Mouse (Mus musculus) retina, embryonic 14.5 days (tissue): ENCODE measurements around the gene Rfx2.

Experiments
- DNase-seq: peaks from one replicate; pipeline ENCODE4 v3.0.0-alpha.2; 2015; ENCODE audit warnings: low spot score

Gene Rfx2

DNA sequence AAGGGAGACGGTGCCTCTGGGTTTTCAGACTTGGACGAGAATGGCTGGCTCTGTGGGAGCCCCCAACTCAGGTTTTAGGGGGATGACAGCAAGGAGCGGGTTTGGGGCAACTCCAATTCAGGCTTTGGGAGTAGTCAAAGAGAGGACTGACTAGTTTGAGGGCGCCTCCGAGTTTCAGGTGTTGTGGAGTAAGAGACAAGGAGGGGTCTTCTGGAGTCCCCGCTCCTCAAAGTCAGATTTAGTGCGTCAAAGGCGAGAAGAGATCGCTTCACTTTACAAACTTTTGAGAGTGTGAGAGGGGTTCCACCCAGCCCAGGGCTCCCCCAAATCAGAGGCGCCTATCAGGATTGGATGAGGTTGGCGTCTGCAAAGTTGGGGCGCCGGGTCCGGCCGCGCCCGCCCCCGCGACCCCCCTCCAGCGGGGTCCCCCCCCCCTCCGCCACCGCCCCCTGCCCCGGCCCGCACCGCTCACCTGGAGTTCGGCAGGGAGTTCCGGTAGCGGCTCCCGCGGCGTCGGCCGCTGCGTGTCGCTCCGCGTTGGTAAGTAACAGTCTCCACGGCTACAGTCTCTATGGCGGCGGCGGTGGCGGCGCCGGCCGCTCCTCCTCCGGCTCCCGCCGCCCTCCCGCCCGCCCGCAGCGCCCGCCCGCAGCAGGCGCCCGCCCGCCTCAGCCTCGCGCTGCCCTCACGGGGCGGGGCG lies at the start of gene Rfx2:
Gene Rfx2 (minus strand): TSS at position 603 of the 700 bp plus-strand sequence.
- no peak for DNase-seq

DNA sequence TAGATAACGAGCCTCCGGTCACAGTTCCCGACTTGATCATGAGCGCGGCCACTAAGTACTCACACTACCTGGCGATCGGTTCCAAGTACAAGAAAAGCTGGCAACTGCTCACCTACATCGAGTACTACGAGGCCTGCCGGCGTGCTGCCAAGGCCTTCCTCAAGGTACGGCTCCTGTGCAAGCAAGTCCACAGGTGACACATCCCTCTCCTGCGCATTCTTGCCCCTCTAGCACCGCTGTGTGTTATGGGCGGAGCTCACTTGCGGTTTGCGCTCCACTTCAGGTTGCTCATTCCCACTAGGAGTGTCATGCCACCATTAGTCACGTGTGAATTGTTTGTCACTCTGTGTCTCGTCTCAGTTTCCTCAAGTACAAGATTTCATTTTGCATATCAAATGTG lies 46.6 kb upstream of the Rfx2 start:
- no peak for DNase-seq

DNA sequence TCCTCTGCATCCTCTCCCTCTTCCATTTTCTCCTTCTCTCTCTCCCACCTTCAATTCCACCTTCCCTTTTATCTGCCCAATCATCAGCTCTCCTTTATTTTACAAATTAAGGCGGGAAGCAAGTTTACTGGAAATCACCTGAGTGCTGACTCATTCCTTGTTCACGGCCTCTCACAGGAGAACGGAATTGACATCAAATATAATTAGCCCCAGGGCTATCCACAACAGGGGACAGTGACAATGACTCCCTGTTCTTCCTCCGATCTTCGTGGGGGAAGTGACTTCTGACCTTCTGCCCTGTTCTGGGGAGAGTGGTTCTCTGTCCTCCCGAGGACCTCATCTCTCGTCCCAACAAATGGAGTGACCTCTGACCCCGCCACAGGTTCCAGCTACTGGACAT lies 46.2 kb upstream of the Rfx2 start:
- DNase-seq, result no peak

DNA sequence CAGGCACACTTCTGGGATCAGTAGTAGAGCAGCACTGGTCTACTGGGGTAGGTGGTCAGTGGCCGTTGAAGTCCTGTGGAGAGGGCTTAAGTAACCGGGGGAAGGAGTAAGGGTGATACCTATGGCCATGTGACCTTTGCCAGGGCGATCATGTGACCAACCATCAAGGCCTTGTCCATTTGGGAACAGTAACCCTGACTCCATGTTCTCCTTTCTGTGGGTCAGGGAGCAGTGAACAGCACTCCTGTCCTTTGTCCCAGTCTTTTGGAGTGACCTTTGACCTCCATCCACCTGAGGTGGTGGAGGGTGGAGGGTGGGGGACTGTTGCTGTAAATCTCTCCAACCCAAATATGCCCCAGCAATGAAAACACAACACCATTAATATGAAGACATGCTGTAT lies 45.7 kb upstream of the Rfx2 start:
- no peak for DNase-seq

DNA sequence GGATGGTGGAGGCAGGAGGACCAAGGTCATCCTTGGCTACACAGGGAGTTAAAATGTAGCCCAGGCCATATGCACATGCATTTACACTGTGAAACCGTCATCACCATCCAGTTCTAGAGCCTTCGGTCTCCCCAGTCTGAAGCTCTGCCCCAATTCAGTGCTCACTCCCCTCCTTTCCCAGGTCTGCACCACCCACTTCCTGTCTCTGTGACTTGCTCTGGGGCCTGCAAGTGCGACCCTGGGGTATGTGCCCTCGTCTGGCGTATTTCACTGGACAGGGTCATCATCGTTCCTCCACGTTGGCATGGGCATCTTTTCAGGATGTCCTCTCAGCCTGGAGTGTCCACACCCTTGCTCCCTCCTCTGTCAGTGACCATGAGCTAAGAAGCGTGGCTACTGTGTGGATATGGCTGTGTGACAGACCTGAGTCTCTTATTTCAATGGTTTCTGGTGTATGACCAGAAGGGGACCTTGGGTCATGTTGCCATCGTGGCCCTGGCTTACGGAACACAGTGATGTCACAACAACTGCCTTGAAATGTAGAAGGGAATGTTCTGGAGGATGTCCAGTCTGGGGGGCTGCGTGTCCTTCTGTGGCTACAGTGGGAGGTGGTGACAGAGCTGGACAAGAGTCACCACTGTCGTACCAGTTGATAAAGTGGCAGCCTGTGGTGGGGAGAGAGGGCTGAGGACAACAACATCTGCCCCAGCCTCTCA lies 44.3 kb upstream of the Rfx2 start, which contains the start of gene 1700061G19Rik:
Gene 1700061G19Rik (plus strand): TSS at position 542 of the 716 bp plus-strand sequence.
- DNase-seq, result no peak

DNA sequence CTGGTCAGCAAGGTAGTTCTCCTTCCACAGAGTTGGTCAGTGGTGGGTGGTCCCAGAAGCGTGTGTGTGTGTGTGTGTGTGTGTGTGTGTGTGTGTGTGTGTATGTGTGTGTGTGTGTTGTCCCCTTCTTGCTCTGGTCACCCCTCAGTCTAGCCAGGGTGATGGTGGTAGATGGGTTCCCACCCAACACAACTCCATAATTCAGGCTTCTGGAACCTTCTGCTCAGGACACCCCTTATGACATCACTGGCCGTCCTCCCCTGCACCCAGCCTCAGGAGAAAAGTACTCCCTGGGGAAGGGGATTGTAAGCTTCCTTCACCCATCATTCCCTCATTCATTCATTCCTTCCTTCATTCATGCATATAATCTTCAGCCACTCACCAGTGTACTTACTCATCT lies 43.4 kb upstream of the Rfx2 start, which contains the start of gene Acsbg2:
Gene Acsbg2 (minus strand): TSS at position 211 of the 400 bp plus-strand sequence.
- no peak for DNase-seq

DNA sequence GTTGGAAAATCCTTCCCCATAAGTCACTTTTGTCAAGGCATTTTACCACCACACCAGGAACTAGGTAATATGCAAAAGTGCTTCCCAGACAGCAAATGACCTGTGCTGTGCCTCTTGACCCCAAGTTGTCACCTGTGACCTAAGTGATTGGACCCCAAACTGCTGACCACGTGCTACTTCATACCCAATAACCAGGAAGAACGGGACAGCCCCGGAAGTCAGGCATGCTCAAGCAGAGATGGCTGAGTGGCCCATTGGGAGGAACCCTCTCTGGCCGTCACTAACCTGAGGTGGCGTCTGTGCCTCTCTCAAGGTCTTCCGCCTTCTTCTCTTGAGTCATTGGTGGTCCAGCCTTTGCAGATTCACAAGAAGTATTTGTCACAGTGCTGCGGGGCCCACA lies 41.7 kb upstream of the Rfx2 start:
- DNase-seq, result no peak

DNA sequence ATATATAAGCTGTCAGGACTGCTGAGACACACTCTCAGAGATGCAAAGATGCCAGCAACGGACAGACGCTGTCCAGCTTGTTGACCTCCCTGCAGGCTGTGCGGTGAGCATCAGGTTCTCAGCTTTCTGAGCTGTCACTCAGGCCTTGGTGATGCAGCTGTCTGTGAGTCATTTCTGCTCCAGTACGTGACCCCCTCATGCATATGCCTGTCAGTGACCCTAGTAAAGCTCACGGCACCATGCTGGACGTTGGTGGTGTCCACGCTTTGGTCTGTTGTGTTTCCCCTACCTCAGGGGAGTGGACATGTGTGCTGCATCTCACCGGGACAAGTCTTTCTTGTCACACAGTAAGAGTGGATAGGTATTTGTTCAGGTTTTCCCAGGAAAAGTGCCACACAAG lies 41.0 kb upstream of the Rfx2 start:
- no peak for DNase-seq

DNA sequence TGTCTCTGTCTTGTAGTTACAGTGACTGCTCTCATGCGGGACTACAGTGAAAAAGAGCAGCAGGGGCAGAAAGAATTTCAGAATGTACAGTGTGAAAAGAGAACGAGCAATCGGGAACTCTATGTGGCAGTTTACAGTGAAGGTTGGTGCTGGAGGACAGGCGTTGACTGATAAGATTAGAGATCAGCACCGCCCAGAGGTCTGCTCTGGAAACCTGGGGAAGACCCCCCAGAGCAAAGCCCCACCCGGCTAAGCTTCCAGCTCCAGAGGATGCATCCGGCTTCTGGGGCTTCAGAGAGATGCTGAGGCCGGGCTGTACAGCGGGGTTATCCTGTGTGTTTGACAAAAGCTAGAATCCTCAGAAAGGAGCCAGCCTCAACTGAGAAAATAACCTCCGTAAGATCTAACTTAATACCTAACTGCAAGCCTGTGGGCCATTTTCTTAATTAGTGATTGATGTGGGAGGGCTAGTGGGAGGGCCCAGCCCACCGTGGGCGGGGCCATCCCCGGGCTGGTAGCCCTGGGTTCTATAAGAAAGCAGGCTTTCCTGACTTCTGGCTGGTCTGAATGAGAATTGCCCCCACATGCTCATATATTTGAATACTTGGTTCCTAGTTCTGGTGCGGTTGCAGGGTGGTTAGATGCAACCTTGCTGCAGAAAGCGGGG lies 39.6 kb upstream of the Rfx2 start:
- no peak for DNase-seq

DNA sequence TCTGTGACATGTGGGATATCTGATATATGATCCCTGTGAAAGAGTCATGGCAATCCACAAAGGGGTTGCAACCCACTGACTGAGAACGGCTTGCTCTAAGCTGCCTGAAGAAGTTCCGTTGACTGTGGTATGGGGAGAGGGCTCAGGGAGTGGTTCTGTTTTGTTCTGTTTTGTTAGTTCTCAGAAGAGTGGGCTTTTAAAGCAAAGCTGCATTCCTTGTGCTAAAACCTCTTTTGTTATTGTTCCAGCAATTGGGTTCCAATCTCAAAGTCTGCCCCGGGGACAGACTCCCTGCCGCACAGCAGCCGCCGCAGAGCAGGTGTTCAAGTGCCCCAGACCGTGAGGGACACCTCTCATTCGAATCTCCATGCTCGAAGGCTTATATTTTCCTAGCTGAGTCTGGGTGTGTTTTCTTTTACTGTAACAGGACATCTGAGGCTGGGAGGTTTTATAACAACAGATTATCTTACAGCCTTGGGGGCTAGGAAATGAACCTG lies 38.7 kb upstream of the Rfx2 start:
- DNase-seq, result no peak

DNA sequence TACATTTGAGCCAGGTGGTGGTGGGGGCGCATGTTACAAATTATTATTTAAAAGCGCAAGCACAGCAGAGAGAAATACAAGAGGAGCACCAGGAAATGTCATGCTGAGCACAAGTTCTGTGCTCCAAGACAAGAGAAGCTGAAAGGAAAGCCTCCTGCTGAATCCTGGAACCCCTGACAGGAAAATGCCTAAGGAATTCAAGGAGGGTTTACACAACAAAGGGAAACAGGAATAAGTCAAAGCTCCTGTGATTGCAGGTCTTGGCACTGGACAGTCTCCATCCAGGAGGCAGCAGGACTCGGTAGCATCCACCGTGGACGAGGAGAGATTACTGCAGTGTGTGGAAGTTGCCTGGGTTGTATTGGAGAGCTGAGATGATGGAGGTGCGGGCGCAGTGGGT lies 35.3 kb upstream of the Rfx2 start:
- no peak for DNase-seq

DNA sequence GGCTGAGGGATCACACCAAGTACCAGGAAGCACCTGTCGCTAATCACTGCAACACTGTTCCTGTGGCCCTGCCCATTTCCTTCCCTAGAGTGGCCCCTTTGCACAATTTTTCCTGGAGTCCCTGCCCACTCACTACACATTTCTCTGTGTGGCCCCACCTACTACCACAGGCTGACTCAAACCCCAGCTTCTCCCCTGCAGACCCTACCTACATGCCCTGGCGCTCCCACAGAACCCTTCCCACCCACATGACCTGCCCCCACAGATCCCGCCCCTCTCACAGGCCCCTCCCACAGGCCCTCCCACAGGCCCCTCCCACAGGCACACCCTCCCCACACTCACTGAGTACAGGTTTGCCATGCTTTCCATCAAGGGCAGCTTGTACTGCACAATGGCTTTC lies 30.4 kb upstream of the Rfx2 start:
- no peak for DNase-seq

DNA sequence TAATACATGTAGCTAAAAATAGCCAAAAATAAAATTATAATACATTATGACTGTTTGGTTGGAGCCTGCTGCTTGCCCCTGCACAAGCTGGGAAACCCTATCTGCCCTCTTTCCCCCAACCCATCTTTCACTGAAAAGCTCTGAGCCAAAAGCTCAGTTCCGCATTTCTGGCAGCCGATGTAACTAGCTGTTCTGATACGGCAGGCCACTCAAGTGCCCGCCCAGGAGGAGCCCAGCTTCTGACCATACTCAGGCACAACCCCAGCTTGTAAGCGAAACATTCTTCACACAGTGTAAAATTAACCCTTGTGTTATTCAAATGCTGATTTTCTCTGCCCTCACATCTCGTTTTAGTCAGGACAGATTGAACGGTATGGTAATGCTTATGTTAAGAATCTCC lies 28.1 kb upstream of the Rfx2 start:
- no peak for DNase-seq

DNA sequence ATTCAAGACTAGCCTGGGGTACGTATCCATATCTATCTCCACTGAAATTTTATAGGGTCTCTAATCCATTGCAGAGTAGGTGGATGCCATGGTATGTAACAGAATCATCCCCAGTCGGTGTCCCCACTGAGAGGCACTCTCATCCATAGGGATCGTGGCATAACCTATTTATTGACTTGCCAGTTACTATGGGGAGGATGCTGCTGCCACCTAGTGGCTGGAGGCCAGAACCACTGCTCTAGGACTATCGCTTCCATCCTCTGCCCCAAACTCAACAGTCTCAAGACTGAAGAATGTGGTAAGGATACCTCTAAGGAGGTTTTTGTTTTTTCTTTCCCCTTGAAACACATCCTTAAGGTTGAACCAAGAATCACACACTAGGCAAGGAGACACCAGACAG lies 27.4 kb upstream of the Rfx2 start:
- peak; percentile 84 for DNase-seq

DNA sequence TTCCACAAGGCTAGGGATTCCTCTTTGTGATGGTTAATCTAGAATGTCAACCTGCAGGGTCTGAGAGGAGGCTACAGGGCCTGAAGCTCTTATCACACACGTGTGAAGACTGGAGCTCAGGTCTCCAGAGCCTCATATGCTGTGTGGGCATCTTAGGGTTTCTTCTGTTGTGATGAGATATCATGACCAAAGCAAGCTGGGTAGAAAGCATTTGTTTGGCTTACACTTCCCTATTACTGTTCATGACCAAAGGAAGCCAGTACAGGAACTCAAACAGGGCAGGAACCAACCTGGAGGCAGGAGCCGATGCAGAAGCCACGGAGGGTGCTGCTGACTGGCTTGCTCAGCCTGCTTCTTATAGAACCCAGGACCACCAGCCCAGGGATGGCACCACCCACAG lies 24.6 kb upstream of the Rfx2 start:
- no peak for DNase-seq

DNA sequence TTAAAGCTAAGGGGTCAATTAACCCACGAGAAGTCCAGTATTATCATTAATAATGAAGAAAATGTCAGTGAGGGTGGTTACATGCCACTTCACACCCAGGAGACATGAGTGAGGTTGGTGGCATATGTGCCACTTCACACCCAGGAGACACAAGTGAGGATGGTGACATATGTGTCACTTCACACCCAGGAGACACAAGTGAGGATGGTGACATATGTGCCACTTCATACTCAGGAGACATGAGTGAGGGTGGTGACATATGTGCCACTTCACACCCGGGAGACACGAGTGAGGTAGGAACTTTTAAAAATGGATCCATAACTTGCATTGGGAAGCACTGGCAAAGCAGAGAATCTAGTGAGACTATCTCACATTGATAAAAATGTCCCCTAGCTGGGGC lies 20.4 kb upstream of the Rfx2 start:
- no peak for DNase-seq

DNA sequence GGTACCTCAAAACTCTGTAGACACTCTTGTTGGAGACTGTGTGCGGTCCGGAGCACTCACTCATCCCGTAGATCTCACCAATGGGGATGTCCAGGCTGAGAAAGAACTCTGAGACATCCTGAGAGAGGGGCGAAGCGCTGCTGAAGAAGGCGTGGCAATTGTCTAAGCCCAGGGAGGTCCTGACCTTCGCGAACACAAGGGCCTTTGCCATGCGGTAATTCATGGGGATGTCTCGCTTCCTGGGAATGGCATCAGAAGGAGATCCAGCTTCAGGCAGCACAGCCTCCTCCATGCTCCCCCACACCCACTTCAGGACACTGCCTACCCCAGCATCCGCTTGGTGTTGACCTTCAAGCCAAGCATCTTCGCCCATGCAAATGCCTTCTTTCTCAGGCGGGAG lies 18.9 kb upstream of the Rfx2 start:
- no peak for DNase-seq

DNA sequence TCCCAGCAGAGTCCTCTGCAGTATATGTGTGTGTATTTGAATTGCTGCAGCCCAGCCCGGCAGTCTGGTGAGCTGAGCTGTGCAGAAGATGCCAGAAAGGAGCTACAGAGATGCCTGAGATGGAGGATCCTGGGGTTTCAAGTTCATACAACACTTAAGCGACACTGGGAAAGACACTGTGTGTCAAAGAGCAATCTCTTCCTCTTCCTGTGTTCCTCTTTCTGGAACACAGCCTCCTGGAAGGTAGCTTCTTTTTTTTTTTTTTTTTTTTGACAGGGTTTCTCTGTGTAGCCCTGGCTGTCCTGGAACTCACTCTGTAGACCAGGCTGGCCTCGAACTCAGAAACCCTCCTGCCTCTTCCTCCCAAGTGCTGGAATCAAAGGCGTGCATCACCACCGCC lies 18.0 kb upstream of the Rfx2 start:
- DNase-seq, result no peak

DNA sequence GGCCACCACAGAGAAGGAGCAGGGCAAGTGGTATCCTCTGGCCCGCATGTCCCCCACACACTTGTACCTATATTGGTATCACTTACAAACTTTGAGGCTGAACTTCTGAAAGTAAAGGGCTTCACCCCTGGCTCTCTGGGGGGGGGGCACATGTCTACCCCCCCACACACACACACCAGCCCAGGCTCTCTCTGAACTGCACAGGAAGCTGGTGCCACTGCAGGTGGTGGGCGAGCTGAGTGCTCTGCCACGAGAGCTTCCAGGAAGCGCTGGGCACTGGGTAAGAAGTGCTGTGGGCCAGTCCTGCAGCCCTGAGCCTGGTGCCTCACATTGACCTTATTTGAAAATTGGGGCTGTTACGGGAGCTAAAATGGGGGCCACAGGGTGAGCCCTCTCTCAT lies 12.9 kb upstream of the Rfx2 start:
- no peak for DNase-seq

DNA sequence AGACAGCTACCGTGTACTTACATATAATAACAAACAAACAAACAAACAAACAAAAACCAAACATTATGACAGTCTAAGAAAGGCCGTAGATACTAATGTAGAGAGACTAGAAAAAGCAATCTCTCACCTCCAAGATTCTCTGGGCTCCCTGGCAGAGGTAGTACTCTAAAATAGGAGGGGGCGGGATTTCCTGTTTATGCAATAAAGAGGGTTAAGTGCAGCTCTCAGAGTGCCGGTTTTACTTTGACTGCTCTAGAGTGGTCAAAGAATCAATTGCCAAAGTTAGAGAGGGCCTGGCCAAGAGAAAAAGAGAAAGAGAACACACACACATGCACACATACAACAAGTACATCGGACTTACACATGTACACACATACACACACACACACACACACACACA lies 11.4 kb upstream of the Rfx2 start:
- no peak for DNase-seq

DNA sequence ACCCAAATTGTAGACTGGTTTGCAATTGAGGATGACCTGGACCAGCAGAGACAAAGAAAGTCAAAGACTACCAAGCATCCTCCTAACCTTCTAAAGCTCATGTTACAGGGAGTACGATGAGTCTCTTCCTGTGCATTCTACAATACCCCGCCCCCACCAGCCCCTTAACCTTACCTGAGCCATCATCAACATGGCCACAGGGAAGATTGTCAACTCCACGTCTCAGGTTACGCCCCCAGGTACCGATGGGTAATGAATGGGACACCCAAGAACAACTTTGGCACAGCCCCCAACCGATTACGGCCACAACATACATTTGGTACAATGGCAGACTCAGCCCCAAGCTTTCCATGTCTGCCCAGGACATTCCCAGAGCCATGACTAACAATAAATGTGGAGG lies 9.7 kb upstream of the Rfx2 start:
- DNase-seq, result no peak

DNA sequence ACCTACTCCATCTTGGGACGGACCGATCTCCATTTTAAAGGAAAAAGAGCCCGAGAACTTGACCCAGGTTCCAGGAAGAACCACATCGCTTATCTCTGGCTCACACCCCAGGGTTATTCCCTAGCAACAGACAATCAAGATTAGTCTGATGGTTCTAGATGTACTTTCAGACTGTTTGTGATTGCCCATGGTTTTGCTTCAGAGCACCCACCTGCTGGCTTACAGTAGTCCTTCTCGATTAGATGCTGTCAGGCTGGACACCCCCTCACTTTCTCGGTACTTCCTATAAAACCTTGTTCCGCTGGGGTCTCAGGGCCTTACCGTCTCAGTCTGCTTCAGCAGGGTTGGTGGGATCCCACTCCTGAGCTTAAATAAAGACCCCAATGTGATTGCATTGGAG lies 5.5 kb upstream of the Rfx2 start:
- DNase-seq, result no peak

DNA sequence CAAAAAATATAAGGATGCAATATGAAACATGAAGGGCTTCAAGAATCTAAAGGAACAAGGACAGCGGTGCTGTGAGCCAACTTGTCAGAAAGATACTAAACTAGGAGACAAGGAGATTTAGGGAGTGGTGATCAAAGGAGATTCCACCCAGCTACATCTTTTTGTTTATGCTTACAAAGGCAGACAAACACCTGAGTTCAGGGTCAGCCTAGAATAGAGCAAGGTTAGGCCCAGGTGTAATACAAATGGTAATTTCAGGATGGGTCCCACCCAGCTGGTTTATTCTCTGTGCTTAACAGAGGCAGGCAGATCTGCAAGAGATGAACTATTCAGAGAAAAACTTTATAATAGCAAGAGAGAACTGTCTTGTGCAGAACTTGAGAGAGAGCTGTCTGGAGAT lies 2.6 kb upstream of the Rfx2 start:
- DNase-seq, result no peak
